Mouse (Mus musculus) midbrain, postnatal 0 days (tissue): ENCODE results near the gene Ncor2. TPM values are rescaled to one million over a fixed set of nuclear protein-coding genes. Genes with fewer than 3 reads are reported as not detected.

Experiments used
- ATAC-seq: fragments of 200-750 bp; cut with Nextera tagmentation; 2 replicates; pipeline ENCODE4 v1.8.0; 2017; ENCODE audit warnings: moderate number of reproducible peaks, mild to moderate bottlenecking, moderate TSS enrichment, moderate library complexity; ENCODE audit not compliant: low FRiP score
- DNase-seq: peaks from one replicate; pipeline ENCODE4 v3.0.0-alpha.2; 2015; ENCODE audit warnings: low spot score
- H3K27ac ChIP-seq: fragments of 300-500 bp; sonication (generic); 2 replicates; pipeline ENCODE4 v1.5.1; 2014; ENCODE audit warnings: low read depth, mild to moderate bottlenecking, low read length, mixed read lengths
- H3K27me3 ChIP-seq: fragments of 300-500 bp; sonication (generic); 2 replicates; pipeline ENCODE4 v1.6.1; 2014; ENCODE audit warnings: low read length, control low read depth, mixed read lengths; ENCODE audit not compliant: insufficient read depth
- H3K36me3 ChIP-seq: fragments of 300-500 bp; sonication (generic); 2 replicates; pipeline ENCODE4 v1.6.1; 2014; ENCODE audit warnings: low read length, control low read depth, mixed read lengths; ENCODE audit not compliant: insufficient read depth
- H3K4me1 ChIP-seq: fragments of 300-500 bp; sonication (generic); 2 replicates; pipeline ENCODE4 v1.6.1; 2014; ENCODE audit warnings: mild to moderate bottlenecking, control low read depth, antibody characterized with exemption, low read length, mixed read lengths; ENCODE audit not compliant: insufficient read depth
- H3K4me2 ChIP-seq: fragments of 300-500 bp; sonication (generic); 2 replicates; pipeline ENCODE4 v1.6.1; 2014; ENCODE audit warnings: low read depth, mild to moderate bottlenecking, low read length, mixed read lengths; ENCODE audit not compliant: poor library complexity, severe bottlenecking
- H3K4me3 ChIP-seq: fragments of 300-500 bp; sonication (generic); 2 replicates; pipeline ENCODE4 v1.5.1; 2014; ENCODE audit warnings: low read depth, mild to moderate bottlenecking, low read length, moderate library complexity
- H3K9ac ChIP-seq: fragments of 300-500 bp; sonication (generic); replicated peaks from 2 replicates; pipeline ENCODE4 v1.6.1; 2014; ENCODE audit warnings: mild to moderate bottlenecking, low read length, moderate library complexity, mixed read lengths; ENCODE audit not compliant: poor library complexity, severe bottlenecking
- H3K9me3 ChIP-seq: fragments of 300-500 bp; sonication (generic); 2 replicates; pipeline ENCODE4 v1.6.1; 2016; ENCODE audit warnings: low read length, control low read depth
- CTCF ChIP-seq: IDR thresholded peaks from 2 replicates; pipeline ENCODE4 v1.5.1; 2016; ENCODE audit warnings: antibody characterized with exemption, mild to moderate bottlenecking
- WGBS: fragments of 180-500 bp; shearing (Covaris S2); extraction: QIAGEN DNeasy Blood & Tissue Kit; methylation state at CpG from one replicate; pipeline ENCODE4 v1.1.7; 2014; 5-methylcytosine and 5-hydroxymethylcytosine counted together
- polyA plus RNA-seq: library from polyadenylated mRNA; unstranded; fragments of >200 nt; fragmentation: Nextera tagmentation; extraction: Ambion mirVana; gene quantifications from 2 replicates; pipeline ENCODE4 v1.2.1, GENCODE M21; 2015
- total RNA-seq: library from RNA; depleted of rRNA; stranded (reverse); fragments of >200 nt; gene quantifications from 2 replicates; pipeline ENCODE4 v1.2.3, GENCODE M21; 2014

Ncor2 gene
- total and polyA plus RNA-seq, 2 experiments from 2014 or later = 17.8 to 22.8 TPM

GRCm38 (mm10) chr5:125174726-125175672, 4.0 kb downstream of the Ncor2 start:
- Histone ChIP-seq H3K9ac (0 out of 2 replicates have a peak overlapping the region, but pooled peaks have one; percentile 37), H3K4me3 (no peak overlapping the region), H3K4me2 (peak overlapping the region; percentile 84)

GRCm38 (mm10) chr5:125173868-125174267, 5.2 kb downstream of the Ncor2 start:
- H3K4me2 ChIP-seq = no peak overlapping the region
- no peak for DNase-seq
- H3K36me3 ChIP-seq = no peaks in the 10 kb centered on the region
- no peak overlapping the region for H3K27ac ChIP-seq
- no peak for ATAC-seq
- no peaks in the 10 kb centered on the region for H3K9me3 ChIP-seq
- H3K27me3 ChIP-seq = no peaks in the 10 kb centered on the region
- H3K4me3 ChIP-seq = no peak overlapping the region
- 91% methylated on average over 1 of the region's 1 CpGs for WGBS
- H3K9ac ChIP-seq = no peak overlapping the region
- H3K4me1 ChIP-seq = peaks cover 46% of the 10 kb centered on the region
- no peak for TF ChIP-seq CTCF

More at GRCm38 (mm10) chr5:125174726-125175672, 4.0 kb downstream of the Ncor2 start:
- peak overlapping the region; percentile 94; the same call in 1 of the 2 replicates for H3K27ac ChIP-seq
- peaks cover 47% of the 10 kb centered on the region for H3K4me1 ChIP-seq
- no peak for ATAC-seq
- no peaks in the 10 kb centered on the region for H3K36me3 ChIP-seq
- H3K27me3 ChIP-seq = no peaks in the 10 kb centered on the region
- H3K9me3 ChIP-seq = no peaks in the 10 kb centered on the region
- 35% methylated on average over 13 of the region's 13 CpGs for WGBS
- no peak for DNase-seq
- no peak for TF ChIP-seq CTCF

- Histone ChIP-seq H3K27ac (peak overlapping the region; percentile 12; the same call in 1 of the 2 replicates), H3K4me1 (peaks cover 46% of the 10 kb centered on the region), H3K36me3 (no peaks in the 10 kb centered on the region), H3K27me3 (no peaks in the 10 kb centered on the region), H3K9me3 (no peaks in the 10 kb centered on the region), H3K9ac (no peak overlapping the region), H3K4me3 (no peak overlapping the region), H3K4me2 (0 out of 2 replicates have a peak overlapping the region, but pooled peaks have one; percentile 12)
- WGBS = 39% methylated on average over 12 of the region's 12 CpGs
- DNase-seq (no peak), ATAC-seq (0 out of 2 replicates have a peak, but pooled peaks have one; percentile 8)
- no peak for TF ChIP-seq CTCF
Measured at GRCm38 (mm10) chr5:125172831-125173615, 6.0 kb downstream of the Ncor2 start.

- peak overlapping the region; percentile 2; the same call in 1 of the 2 replicates for H3K27ac ChIP-seq
- peaks cover 46% of the 10 kb centered on the region for H3K4me1 ChIP-seq
- no peak overlapping the region for H3K4me3 ChIP-seq
- H3K9me3 ChIP-seq = no peaks in the 10 kb centered on the region
- no peak overlapping the region for H3K9ac ChIP-seq
- no peaks in the 10 kb centered on the region for H3K36me3 ChIP-seq
- ATAC-seq (no peak), DNase-seq (no peak)
- no peak overlapping the region for H3K4me2 ChIP-seq
- no peak for TF ChIP-seq CTCF
- H3K27me3 ChIP-seq = no peaks in the 10 kb centered on the region
- 44% methylated on average over 6 of the region's 6 CpGs for WGBS
Measured at GRCm38 (mm10) chr5:125171259-125171658, 7.8 kb downstream of the Ncor2 start.

GRCm38 (mm10) chr5:125170107-125170842, 8.7 kb downstream of the Ncor2 start:
- no peak for DNase-seq
- no peak overlapping the region for H3K9ac ChIP-seq

More at GRCm38 (mm10) chr5:125170107-125170842, 8.7 kb downstream of the Ncor2 start:
- Histone ChIP-seq H3K4me3 (no peak overlapping the region), H3K9me3 (no peaks in the 10 kb centered on the region), H3K27me3 (no peaks in the 10 kb centered on the region), H3K36me3 (no peaks in the 10 kb centered on the region), H3K4me1 (peaks cover 47% of the 10 kb centered on the region), H3K4me2 (no peak overlapping the region), H3K27ac (no peak overlapping the region)
- WGBS = 73% methylated on average over 11 of the region's 11 CpGs
- TF ChIP-seq CTCF = no peak
- ATAC-seq = no peak
